Mouse (Mus musculus) midbrain, embryonic 14.5 days (tissue): Measurements from ENCODE around the gene Rps6ka5. TPM values are rescaled to one million over a fixed set of nuclear protein-coding genes. Genes with fewer than 3 reads are reported as not detected.

Experiments
- ATAC-seq: fragments of 200-750 bp; cut with Nextera tagmentation; 2 replicates; pipeline ENCODE4 v1.8.0; 2017; ENCODE audit warnings: moderate number of reproducible peaks, moderate library complexity; ENCODE audit not compliant: low FRiP score, low TSS enrichment
- DNase-seq: peaks from one replicate; pipeline ENCODE4 v3.0.0-alpha.2; 2015
- H3K27ac ChIP-seq: fragments of 300-500 bp; sonication (generic); replicated peaks from 2 replicates; pipeline ENCODE4 v1.5.1; 2014; ENCODE audit warnings: mild to moderate bottlenecking, low read depth, low read length, moderate library complexity
- H3K27me3 ChIP-seq: fragments of 300-500 bp; sonication (generic); 2 replicates; pipeline ENCODE4 v1.6.1; 2014; ENCODE audit warnings: low read length, control low read depth, mixed read lengths; ENCODE audit not compliant: control insufficient read depth, insufficient read depth
- H3K36me3 ChIP-seq: fragments of 300-500 bp; sonication (generic); 2 replicates; pipeline ENCODE4 v1.6.1; 2014; ENCODE audit warnings: low read length, control low read depth; ENCODE audit not compliant: control insufficient read depth, insufficient read depth
- H3K4me1 ChIP-seq: fragments of 300-500 bp; sonication (generic); 2 replicates; pipeline ENCODE4 v1.6.1; 2014; ENCODE audit warnings: mild to moderate bottlenecking, antibody characterized with exemption, low read length, control low read depth; ENCODE audit not compliant: control insufficient read depth, insufficient read depth
- H3K4me2 ChIP-seq: fragments of 300-500 bp; sonication (generic); 2 replicates; pipeline ENCODE4 v1.6.1; 2014; ENCODE audit warnings: mild to moderate bottlenecking, low read length, moderate library complexity
- H3K4me3 ChIP-seq: fragments of 300-500 bp; sonication (generic); replicated peaks from 2 replicates; pipeline ENCODE4 v1.5.1; 2014; ENCODE audit warnings: low read depth, low read length
- H3K9ac ChIP-seq: fragments of 300-500 bp; sonication (generic); replicated peaks from 2 replicates; pipeline ENCODE4 v1.6.1; 2014; ENCODE audit warnings: mild to moderate bottlenecking, low read length, moderate library complexity
- H3K9me3 ChIP-seq: fragments of 300-500 bp; sonication (generic); 2 replicates; pipeline ENCODE4 v1.6.1; 2016; ENCODE audit warnings: low read length, control low read depth, mixed read lengths; ENCODE audit not compliant: control insufficient read depth
- WGBS: fragments of 180-500 bp; shearing (Covaris S2); extraction: QIAGEN DNeasy Blood & Tissue Kit; methylation state at CpG from one replicate; pipeline ENCODE4 v1.1.7; 2014; 5-methylcytosine and 5-hydroxymethylcytosine counted together
- polyA plus RNA-seq: library from polyadenylated mRNA; unstranded; fragments of >200 nt; fragmentation: Nextera tagmentation; extraction: Ambion mirVana; gene quantifications from 2 replicates; pipeline ENCODE4 v1.2.1, GENCODE M21; 2014

Gene Rps6ka5
- polyA plus RNA-seq, 1 experiment from 2014 or later, result 7.9 TPM

DNA sequence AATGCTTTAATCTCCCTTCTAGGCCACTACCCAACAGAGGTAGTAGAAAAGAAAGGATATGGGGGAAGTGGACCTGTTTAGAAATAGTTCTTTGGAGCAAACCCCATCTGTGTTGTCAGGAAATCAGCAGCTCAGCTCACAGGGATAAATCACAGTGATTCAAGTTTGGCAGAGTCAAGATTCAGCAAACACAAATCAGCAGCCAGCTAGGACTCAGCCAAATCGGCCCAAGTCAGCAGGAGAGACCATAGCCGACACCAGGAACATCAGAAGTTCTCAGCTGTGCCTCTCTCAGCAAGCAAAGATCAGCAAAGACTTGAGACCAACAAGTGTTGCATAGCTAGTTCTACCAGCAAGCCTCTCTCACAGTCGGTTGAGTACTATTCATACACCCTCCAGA, 93.6 kb downstream of the Rps6ka5 start:
- H3K4me1 ChIP-seq, result no peaks in the 10 kb centered on the region
- WGBS, result 95% methylated on average over 3 of the region's 3 CpGs
- no peaks in the 10 kb centered on the region for H3K27me3 ChIP-seq
- no peaks in the 10 kb centered on the region for H3K36me3 ChIP-seq
- H3K9ac ChIP-seq, result no peak overlapping the region
- ATAC-seq (no peak), DNase-seq (no peak)
- no peak overlapping the region for H3K4me2 ChIP-seq
- H3K9me3 ChIP-seq, result no peaks in the 10 kb centered on the region
- no peak overlapping the region for H3K4me3 ChIP-seq
- H3K27ac ChIP-seq, result no peak overlapping the region

DNA sequence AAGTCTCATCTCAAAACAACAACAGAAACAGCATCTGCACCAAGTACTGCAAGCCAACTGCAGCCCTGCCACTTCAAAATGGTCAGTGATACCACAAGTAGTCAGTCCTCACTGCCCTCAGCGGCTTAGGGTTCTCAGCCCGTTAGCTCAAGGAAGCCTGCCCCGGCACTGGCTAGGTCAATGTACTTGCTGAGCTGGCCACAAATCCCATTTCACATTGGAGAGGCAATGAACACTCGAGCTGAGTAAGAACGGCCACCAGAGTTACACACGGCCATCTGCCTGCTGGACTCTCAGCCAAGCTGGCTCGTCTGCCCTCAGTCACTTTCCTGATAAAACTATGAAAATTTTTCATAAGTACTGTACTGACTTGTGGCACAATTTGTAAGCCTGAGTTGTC, 95.5 kb downstream of the Rps6ka5 start:
- Histone ChIP-seq H3K4me3 (no peak overlapping the region), H3K36me3 (no peaks in the 10 kb centered on the region), H3K9ac (no peak overlapping the region), H3K9me3 (no peaks in the 10 kb centered on the region), H3K4me2 (no peak overlapping the region), H3K27me3 (no peaks in the 10 kb centered on the region), H3K4me1 (no peaks in the 10 kb centered on the region), H3K27ac (no peak overlapping the region)
- WGBS, result 90% methylated on average over 7 of the region's 7 CpGs
- ATAC-seq (no peak), DNase-seq (no peak)

DNA sequence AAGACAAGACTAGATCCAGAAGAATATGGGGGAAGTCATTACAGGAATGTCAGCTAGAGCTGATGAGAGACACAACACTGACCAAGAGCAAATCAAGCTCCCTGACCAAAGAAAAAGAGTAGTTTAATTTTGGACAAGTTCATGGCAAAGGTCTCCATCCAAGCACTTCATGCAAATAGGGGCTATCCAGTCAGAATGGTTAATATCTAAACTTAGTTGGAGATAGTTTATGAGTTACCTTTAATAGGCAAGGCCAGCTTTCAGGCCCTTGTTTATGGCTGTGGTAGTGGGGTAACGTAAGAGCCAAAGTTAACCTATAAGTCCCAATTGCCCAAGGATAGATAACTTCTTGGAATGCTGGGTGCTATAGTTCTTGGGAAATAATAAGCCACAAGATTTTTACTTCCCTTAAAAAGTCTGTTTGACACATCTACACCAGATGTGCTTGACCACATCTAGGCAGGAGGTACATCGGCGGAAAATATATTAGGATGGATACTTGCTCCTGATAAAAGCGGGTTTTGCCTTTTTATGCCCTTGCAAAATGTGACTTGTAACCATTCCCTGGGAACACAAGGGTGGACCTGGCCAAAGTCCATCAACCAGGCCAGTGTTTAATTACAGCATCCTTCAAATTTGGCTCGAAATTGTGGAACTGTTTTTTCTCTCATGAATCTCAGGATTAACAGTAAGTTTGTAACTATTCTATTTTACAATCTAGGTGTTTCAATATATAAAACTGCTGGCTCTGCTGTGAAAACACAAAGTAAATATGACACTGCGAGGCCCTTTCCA, 97.5 kb downstream of the Rps6ka5 start:
- H3K36me3 ChIP-seq, result no peaks in the 10 kb centered on the region
- no peaks in the 10 kb centered on the region for H3K9me3 ChIP-seq
- WGBS, result 96% methylated on average over 6 of the region's 6 CpGs
- no peak overlapping the region for H3K27ac ChIP-seq
- no peaks in the 10 kb centered on the region for H3K4me1 ChIP-seq
- ATAC-seq (no peak), DNase-seq (no peak)
- H3K4me3 ChIP-seq, result no peak overlapping the region
- H3K4me2 ChIP-seq, result no peak overlapping the region
- no peak overlapping the region for H3K9ac ChIP-seq
- H3K27me3 ChIP-seq, result no peaks in the 10 kb centered on the region

DNA sequence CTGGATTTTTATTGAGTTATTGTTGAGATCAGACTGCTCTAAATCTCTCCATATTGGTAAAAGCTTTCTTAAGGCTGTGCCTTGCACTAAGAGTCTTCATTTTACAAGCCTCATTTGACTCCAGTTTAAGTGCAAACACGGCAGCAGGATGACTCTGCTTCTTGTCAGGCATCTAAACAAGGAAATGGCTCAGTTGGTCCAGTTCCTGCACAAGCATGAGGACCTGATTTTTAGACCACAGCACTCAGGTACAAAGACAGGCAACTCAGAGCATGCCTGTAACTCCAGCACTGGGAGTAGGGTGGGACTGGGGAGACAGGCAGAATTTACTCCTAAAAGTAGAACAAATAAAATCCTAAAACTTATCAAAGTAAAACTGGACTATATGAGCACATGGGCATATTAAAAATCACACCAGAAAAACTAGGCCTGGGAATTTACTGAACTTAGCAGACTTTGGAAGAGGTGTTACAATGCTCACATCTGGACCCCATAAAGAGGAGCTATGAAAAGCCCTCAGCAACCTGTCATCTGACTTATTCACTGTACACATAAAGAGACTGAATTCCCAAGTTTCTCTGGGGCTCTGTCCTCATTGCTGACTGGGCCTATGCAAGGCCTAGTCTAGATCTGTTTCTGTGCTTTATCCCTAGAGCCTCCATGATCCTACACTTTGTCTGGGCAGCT, 99.6 kb downstream of the Rps6ka5 start:
- no peak for DNase-seq
- Histone ChIP-seq H3K4me3 (no peak overlapping the region), H3K36me3 (no peaks in the 10 kb centered on the region), H3K9ac (no peak overlapping the region), H3K9me3 (no peaks in the 10 kb centered on the region), H3K27ac (no peak overlapping the region), H3K4me2 (no peak overlapping the region), H3K4me1 (no peaks in the 10 kb centered on the region), H3K27me3 (no peaks in the 10 kb centered on the region)
- ATAC-seq, result no peak
- 85% methylated on average over 1 of the region's 1 CpGs for WGBS

DNA sequence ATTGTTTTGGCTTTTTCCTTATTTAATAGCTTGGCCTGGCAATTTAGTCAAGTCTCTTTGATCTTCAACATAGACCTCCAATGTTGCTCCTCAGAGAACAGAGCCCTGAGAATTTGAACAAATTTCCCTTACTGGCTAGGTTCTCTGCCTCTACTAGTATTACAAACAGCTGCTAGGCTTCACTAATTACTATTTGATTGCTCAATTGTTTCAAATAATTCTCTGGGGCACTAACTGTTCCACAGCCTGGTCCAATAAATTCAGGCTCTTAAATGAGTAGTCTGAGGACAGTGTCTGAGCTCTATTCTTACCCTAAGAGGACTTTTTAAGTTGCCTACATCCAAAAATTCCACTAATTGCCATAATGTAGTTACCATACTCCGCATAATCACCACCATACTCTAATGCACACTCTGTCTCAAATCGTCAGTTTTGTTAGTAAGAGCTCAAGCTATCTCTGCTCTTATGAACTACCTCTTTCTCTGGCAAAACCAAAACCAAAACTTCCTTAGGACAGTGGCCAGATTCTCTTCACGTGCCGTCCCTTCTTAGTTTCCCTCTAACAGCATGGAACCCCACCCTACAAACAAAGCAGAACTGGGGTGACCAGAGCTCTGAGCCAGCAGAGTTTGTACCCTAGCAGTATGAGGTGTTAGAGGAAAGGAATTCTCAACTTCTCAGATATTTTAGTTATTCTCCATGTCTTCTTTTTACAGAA, 100.4 kb downstream of the Rps6ka5 start:
- Histone ChIP-seq H3K4me3 (no peak overlapping the region), H3K4me2 (no peak overlapping the region), H3K9me3 (no peaks in the 10 kb centered on the region), H3K4me1 (no peaks in the 10 kb centered on the region), H3K36me3 (no peaks in the 10 kb centered on the region), H3K27me3 (no peaks in the 10 kb centered on the region), H3K27ac (no peak overlapping the region), H3K9ac (no peak overlapping the region)
- 91% methylated on average over 4 of the region's 4 CpGs for WGBS
- no peak for DNase-seq
- ATAC-seq, result no peak

DNA sequence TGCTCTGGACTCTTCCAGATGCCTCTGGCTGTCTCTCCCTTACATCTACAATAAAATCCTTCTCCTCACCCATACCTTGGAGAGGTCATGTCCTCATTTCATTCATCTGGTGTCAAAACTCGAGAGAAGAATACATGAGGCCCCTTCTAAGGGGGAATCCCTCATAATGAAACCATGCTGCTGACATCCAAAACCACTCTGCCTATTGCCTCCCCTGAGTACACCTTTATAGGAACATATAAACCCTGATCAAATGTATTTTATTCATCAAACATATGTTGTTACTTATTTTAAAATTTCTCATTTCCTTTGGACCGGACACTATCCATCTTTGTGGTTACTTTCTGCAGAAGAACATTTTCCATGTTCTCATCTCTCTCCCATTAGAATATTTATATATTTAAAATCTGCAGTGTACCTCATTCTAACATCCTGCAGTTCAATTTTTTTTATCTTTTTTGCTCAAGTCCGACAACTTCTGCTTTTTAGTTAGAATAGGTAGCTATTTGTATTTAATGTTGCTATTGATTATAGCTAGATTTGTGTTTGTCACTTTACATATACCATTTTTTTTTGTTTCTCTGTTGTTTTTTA, 101.8 kb downstream of the Rps6ka5 start:
- H3K4me3 ChIP-seq, result no peak overlapping the region
- 91% methylated on average over 3 of the region's 3 CpGs for WGBS
- no peak overlapping the region for H3K4me2 ChIP-seq
- H3K27ac ChIP-seq, result no peak overlapping the region
- no peak for DNase-seq
- ATAC-seq, result no peak
- H3K36me3 ChIP-seq, result no peaks in the 10 kb centered on the region
- no peaks in the 10 kb centered on the region for H3K27me3 ChIP-seq
- no peak overlapping the region for H3K9ac ChIP-seq
- H3K9me3 ChIP-seq, result no peaks in the 10 kb centered on the region
- no peaks in the 10 kb centered on the region for H3K4me1 ChIP-seq

DNA sequence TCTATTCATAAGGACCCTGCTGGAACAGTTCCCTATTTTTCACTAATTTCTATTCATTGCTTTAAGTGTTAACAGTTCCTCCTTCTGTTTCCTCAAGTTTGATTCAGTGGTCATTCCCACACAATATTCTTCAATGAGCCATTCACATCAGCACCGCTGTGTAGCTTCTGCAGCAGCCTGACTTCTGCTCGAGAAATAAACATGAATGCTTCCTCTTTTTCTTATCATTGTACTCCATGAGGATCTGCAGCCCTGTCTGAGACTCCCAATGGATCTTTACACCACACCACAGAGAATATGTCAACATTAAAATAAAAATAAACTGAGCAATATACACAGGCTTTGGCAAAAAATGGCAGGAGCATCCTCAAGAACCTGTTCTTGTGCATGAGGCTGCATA, 111.5 kb downstream of the Rps6ka5 start:
- H3K4me3 ChIP-seq, result no peak overlapping the region
- no peaks in the 10 kb centered on the region for H3K4me1 ChIP-seq
- no peaks in the 10 kb centered on the region for H3K9me3 ChIP-seq
- WGBS, result 80% methylated on average over 2 of the region's 2 CpGs
- ATAC-seq (no peak), DNase-seq (no peak)
- H3K9ac ChIP-seq, result no peak overlapping the region
- H3K36me3 ChIP-seq, result no peaks in the 10 kb centered on the region
- no peaks in the 10 kb centered on the region for H3K27me3 ChIP-seq
- H3K4me2 ChIP-seq, result no peak overlapping the region
- no peak overlapping the region for H3K27ac ChIP-seq

DNA sequence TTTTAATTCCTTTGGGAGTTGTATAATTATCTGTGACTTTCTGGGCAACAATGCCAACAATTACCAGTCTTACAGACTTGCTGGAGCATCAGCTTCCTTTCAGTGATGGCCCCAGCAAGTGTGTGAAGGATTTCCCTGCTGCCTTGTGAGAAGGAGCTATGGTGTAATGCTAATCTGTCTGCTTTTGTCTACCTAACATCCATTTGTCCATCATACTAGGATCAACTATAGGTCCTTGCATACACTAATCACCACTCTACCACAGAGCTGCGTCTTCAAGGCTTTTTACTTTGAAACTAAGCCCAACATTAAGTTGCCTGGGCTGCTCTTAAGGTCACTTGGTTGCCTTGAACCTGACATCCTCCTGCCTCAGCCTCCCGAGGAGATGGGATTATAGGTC, 112.9 kb downstream of the Rps6ka5 start:
- Histone ChIP-seq H3K27ac (no peak overlapping the region), H3K27me3 (no peaks in the 10 kb centered on the region), H3K9ac (no peak overlapping the region), H3K4me2 (no peak overlapping the region), H3K4me1 (no peaks in the 10 kb centered on the region), H3K4me3 (no peak overlapping the region), H3K36me3 (no peaks in the 10 kb centered on the region), H3K9me3 (no peaks in the 10 kb centered on the region)
- ATAC-seq (no peak), DNase-seq (no peak)
- 87% methylated on average over 2 of the region's 2 CpGs for WGBS
